Mouse (Mus musculus): ENCODE measurements at regions not wholly inside any gene's neighbourhood (a gene's known extent, or its start where the extent isn't known, plus 50 kb on each side); places are given as distances from the start of the nearest gene placed in this dataset.

GRCm38 (mm10) chr2:74970611-74971265 is 145.1 kb downstream of the Mtx2 start:
- Histone ChIP-seq H3K9me3 (ENCODE audit: control insufficient read depth, low read length) (no peaks in the 10 kb centered on the region), H3K27ac (ENCODE audit: low read depth, low read length) (no peak overlapping the region), H3K4me1 (ENCODE audit: control insufficient read depth, insufficient read depth, low read length) (no peaks in the 10 kb centered on the region), H3K4me2 (replicated peaks; ENCODE audit: low read depth, low read length) (no peak overlapping the region), H3K9ac (ENCODE audit: low read depth, low read length) (no peak overlapping the region), H3K4me3 (ENCODE audit: low read length) (no peak overlapping the region), H3K27me3 (ENCODE audit: control insufficient read depth, insufficient read depth, low read length) (no peaks in the 10 kb centered on the region), H3K36me3 (ENCODE audit: control insufficient read depth, insufficient read depth, low read length) (no peaks in the 10 kb centered on the region)
- ATAC-seq (ENCODE audit: low FRiP score, low TSS enrichment), result 0 out of 2 replicates have a peak, but pooled peaks have one; percentile 32
- WGBS, result 27% methylated on average over 14 of the region's 14 CpGs

GRCm38 (mm10) chr2:74973386-74973785 is 147.8 kb downstream of the Mtx2 start:
- ATAC-seq (ENCODE audit: low FRiP score, low TSS enrichment), result no peak
- H3K9me3 ChIP-seq (ENCODE audit: control insufficient read depth, low read length), result no peaks in the 10 kb centered on the region
- no peak overlapping the region for H3K4me2 ChIP-seq (replicated peaks; ENCODE audit: low read depth, low read length)
- H3K36me3 ChIP-seq (ENCODE audit: control insufficient read depth, insufficient read depth, low read length), result no peaks in the 10 kb centered on the region
- no peak overlapping the region for H3K4me3 ChIP-seq (ENCODE audit: low read length)
- WGBS, result 70% methylated on average over 6 of the region's 6 CpGs
- H3K27me3 ChIP-seq (ENCODE audit: control insufficient read depth, insufficient read depth, low read length), result no peaks in the 10 kb centered on the region
- H3K4me1 ChIP-seq (ENCODE audit: control insufficient read depth, insufficient read depth, low read length), result no peaks in the 10 kb centered on the region
- H3K9ac ChIP-seq (ENCODE audit: low read depth, low read length), result no peak overlapping the region
- no peak overlapping the region for H3K27ac ChIP-seq (ENCODE audit: low read depth, low read length)

GRCm38 (mm10) chr2:74974595-74975325 is 149.2 kb downstream of the Mtx2 start:
- H3K4me1 ChIP-seq (ENCODE audit: control insufficient read depth, insufficient read depth, low read length), result no peaks in the 10 kb centered on the region
- H3K27me3 ChIP-seq (ENCODE audit: control insufficient read depth, insufficient read depth, low read length), result no peaks in the 10 kb centered on the region
- H3K36me3 ChIP-seq (ENCODE audit: control insufficient read depth, insufficient read depth, low read length), result no peaks in the 10 kb centered on the region
- H3K4me2 ChIP-seq (replicated peaks; ENCODE audit: low read depth, low read length), result peak overlapping the region; percentile 19; the same call in 1 of the 2 replicates
- no peak overlapping the region for H3K9ac ChIP-seq (ENCODE audit: low read depth, low read length)
- 55% methylated on average over 16 of the region's 16 CpGs for WGBS
- no peak overlapping the region for H3K27ac ChIP-seq (ENCODE audit: low read depth, low read length)
- no peaks in the 10 kb centered on the region for H3K9me3 ChIP-seq (ENCODE audit: control insufficient read depth, low read length)
- H3K4me3 ChIP-seq (ENCODE audit: low read length), result peak overlapping the region; percentile 5
- ATAC-seq (ENCODE audit: low FRiP score, low TSS enrichment), result no peak

GRCm38 (mm10) chr2:74977348-74977747 is 151.7 kb downstream of the Mtx2 start:
- no peak overlapping the region for H3K4me3 ChIP-seq (ENCODE audit: low read length)
- H3K27ac ChIP-seq (ENCODE audit: low read depth, low read length), result no peak overlapping the region
- WGBS, result 93% methylated on average over 3 of the region's 3 CpGs
- no peaks in the 10 kb centered on the region for H3K27me3 ChIP-seq (ENCODE audit: control insufficient read depth, insufficient read depth, low read length)
- H3K4me2 ChIP-seq (replicated peaks; ENCODE audit: low read depth, low read length), result no peak overlapping the region
- H3K4me1 ChIP-seq (ENCODE audit: control insufficient read depth, insufficient read depth, low read length), result no peaks in the 10 kb centered on the region
- no peak overlapping the region for H3K9ac ChIP-seq (ENCODE audit: low read depth, low read length)
- no peaks in the 10 kb centered on the region for H3K36me3 ChIP-seq (ENCODE audit: control insufficient read depth, insufficient read depth, low read length)
- H3K9me3 ChIP-seq (ENCODE audit: control insufficient read depth, low read length), result no peaks in the 10 kb centered on the region
- no peak for ATAC-seq (ENCODE audit: low FRiP score, low TSS enrichment)

GRCm38 (mm10) chr2:74977828-74978227 is 152.2 kb downstream of the Mtx2 start:
- Histone ChIP-seq H3K4me3 (ENCODE audit: low read length) (no peak overlapping the region), H3K27me3 (ENCODE audit: control insufficient read depth, insufficient read depth, low read length) (no peaks in the 10 kb centered on the region), H3K4me2 (replicated peaks; ENCODE audit: low read depth, low read length) (no peak overlapping the region), H3K36me3 (ENCODE audit: control insufficient read depth, insufficient read depth, low read length) (no peaks in the 10 kb centered on the region), H3K4me1 (ENCODE audit: control insufficient read depth, insufficient read depth, low read length) (no peaks in the 10 kb centered on the region), H3K9ac (ENCODE audit: low read depth, low read length) (no peak overlapping the region), H3K9me3 (ENCODE audit: control insufficient read depth, low read length) (no peaks in the 10 kb centered on the region), H3K27ac (ENCODE audit: low read depth, low read length) (no peak overlapping the region)
- no peak for ATAC-seq (ENCODE audit: low FRiP score, low TSS enrichment)
- 100% methylated on average over 1 of the region's 1 CpGs for WGBS

- ATAC-seq (ENCODE audit: low FRiP score, low TSS enrichment), result no peak
- Histone ChIP-seq H3K4me2 (replicated peaks; ENCODE audit: low read depth, low read length) (no peak overlapping the region), H3K27ac (ENCODE audit: low read depth, low read length) (no peak overlapping the region), H3K27me3 (ENCODE audit: control insufficient read depth, insufficient read depth, low read length) (no peaks in the 10 kb centered on the region), H3K9ac (ENCODE audit: low read depth, low read length) (no peak overlapping the region), H3K4me1 (ENCODE audit: control insufficient read depth, insufficient read depth, low read length) (no peaks in the 10 kb centered on the region), H3K4me3 (ENCODE audit: low read length) (no peak overlapping the region), H3K9me3 (ENCODE audit: control insufficient read depth, low read length) (no peaks in the 10 kb centered on the region), H3K36me3 (ENCODE audit: control insufficient read depth, insufficient read depth, low read length) (no peaks in the 10 kb centered on the region)
- 68% methylated on average over 3 of the region's 3 CpGs for WGBS
Observed at GRCm38 (mm10) chr2:74981856-74982255, 156.3 kb downstream of the Mtx2 start.

- Histone ChIP-seq H3K9me3 (ENCODE audit: control insufficient read depth, low read length) (no peaks in the 10 kb centered on the region), H3K36me3 (ENCODE audit: control insufficient read depth, insufficient read depth, low read length) (no peaks in the 10 kb centered on the region), H3K4me1 (ENCODE audit: control insufficient read depth, insufficient read depth, low read length) (no peaks in the 10 kb centered on the region), H3K27me3 (ENCODE audit: control insufficient read depth, insufficient read depth, low read length) (no peaks in the 10 kb centered on the region), H3K4me3 (ENCODE audit: low read length) (no peak overlapping the region), H3K27ac (ENCODE audit: low read depth, low read length) (no peak overlapping the region), H3K9ac (ENCODE audit: low read depth, low read length) (no peak overlapping the region), H3K4me2 (replicated peaks; ENCODE audit: low read depth, low read length) (no peak overlapping the region)
- 68% methylated on average over 3 of the region's 3 CpGs for WGBS
- ATAC-seq (ENCODE audit: low FRiP score, low TSS enrichment), result no peak
Observed at GRCm38 (mm10) chr2:74993802-74994201, 168.2 kb downstream of the Mtx2 start.

GRCm38 (mm10) chr2:74994998-74995397 is 169.4 kb downstream of the Mtx2 start:
- Histone ChIP-seq H3K9ac (ENCODE audit: low read depth, low read length) (no peak overlapping the region), H3K9me3 (ENCODE audit: control insufficient read depth, low read length) (no peaks in the 10 kb centered on the region), H3K4me1 (ENCODE audit: control insufficient read depth, insufficient read depth, low read length) (0 out of 2 replicates have a peak, but pooled peaks cover 6% of the 10 kb centered on the region), H3K4me2 (replicated peaks; ENCODE audit: low read depth, low read length) (no peak overlapping the region), H3K4me3 (ENCODE audit: low read length) (no peak overlapping the region), H3K27me3 (ENCODE audit: control insufficient read depth, insufficient read depth, low read length) (no peaks in the 10 kb centered on the region), H3K27ac (ENCODE audit: low read depth, low read length) (no peak overlapping the region), H3K36me3 (ENCODE audit: control insufficient read depth, insufficient read depth, low read length) (no peaks in the 10 kb centered on the region)
- 5% methylated on average over 2 of the region's 2 CpGs for WGBS
- no peak for ATAC-seq (ENCODE audit: low FRiP score, low TSS enrichment)

- no peaks in the 10 kb centered on the region for H3K9me3 ChIP-seq (ENCODE audit: control insufficient read depth, low read length)
- peaks cover 6% of the 10 kb centered on the region; the same call in 1 of the 2 replicates for H3K4me1 ChIP-seq (ENCODE audit: control insufficient read depth, insufficient read depth, low read length)
- H3K27me3 ChIP-seq (ENCODE audit: control insufficient read depth, insufficient read depth, low read length), result no peaks in the 10 kb centered on the region
- H3K4me2 ChIP-seq (replicated peaks; ENCODE audit: low read depth, low read length), result no peak overlapping the region
- ATAC-seq (ENCODE audit: low FRiP score, low TSS enrichment), result no peak
- no peak overlapping the region for H3K9ac ChIP-seq (ENCODE audit: low read depth, low read length)
- WGBS, result 50% methylated on average over 1 of the region's 1 CpGs
- no peak overlapping the region for H3K27ac ChIP-seq (ENCODE audit: low read depth, low read length)
- H3K4me3 ChIP-seq (ENCODE audit: low read length), result no peak overlapping the region
- no peaks in the 10 kb centered on the region for H3K36me3 ChIP-seq (ENCODE audit: control insufficient read depth, insufficient read depth, low read length)
Observed at GRCm38 (mm10) chr2:74997736-74998135, 172.1 kb downstream of the Mtx2 start.
